Mouse (Mus musculus): ENCODE data around the gene Gm3233.

GRCm38 (mm10) chr10:77735928-77736327 lies 23.6 kb downstream of the Gm3233 start:
- TF ChIP-seq CTCF (IDR thresholded peaks at IDR 0.05; ENCODE audit: extremely low read depth, insufficient read length, insufficient replicate concordance, low read depth, low read length) (no peak), POLR2A (IDR thresholded peaks at IDR 0.05; ENCODE audit: low read depth, low read length) (no peak)

Data from small intestine, adult 2 months (tissue).